In the genomic region with DNA sequence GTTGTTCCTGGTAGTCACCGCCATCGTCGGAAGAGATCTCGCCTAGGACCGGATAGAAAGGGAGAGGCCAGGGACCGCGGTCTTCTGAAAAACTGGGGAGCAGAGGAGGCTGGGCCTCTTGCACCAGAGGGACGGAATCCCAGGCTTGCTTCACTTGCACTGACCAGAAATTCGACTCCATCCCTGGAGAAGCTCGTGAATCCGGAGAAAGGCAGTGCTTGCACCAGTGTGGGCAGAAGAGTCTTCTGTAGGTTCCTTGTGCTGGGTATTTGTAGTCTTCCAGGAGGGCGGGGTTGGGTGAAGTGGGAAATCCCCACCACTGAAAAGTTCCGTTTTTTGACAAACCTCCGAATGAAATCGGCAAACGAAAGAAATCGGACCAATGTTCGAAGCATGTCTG, we compare ENCODE assay signal across 24 mouse cellular contexts. TPM values are rescaled to one million over a fixed set of nuclear protein-coding genes. Genes with fewer than 3 reads are reported as not detected.
DNase-seq lines count a peak whose midpoint lies in the region; ATAC-seq and TF ChIP-seq lines count a peak whose summit lies in the region.
"Not testable (repeated sequence)": the region's sequence is repeated elsewhere in the genome, so short reads cannot be mapped to it uniquely, and the experiment has no call there.
"Had no signal": no experiment of that assay in that cellular context is flagged by ENCODE, and none has a peak within 500 bp of the region (broad histone marks: within the 10 kb centered on the region; RNA-seq: fewer than 3 reads in every experiment).

No protein-coding gene starts in this region.

- WGBS in heart, adult 2 months, result 0% methylated on average over 11 of the region's 18 CpGs
- 2% methylated on average over 11 of the region's 18 CpGs for WGBS in neural tube, embryonic 11.5 days

- not testable (repeated sequence) for TF ChIP-seq POLR2A in heart, adult 2 months (IDR thresholded peaks at IDR 0.05; ENCODE audit: insufficient read depth, low read depth, low read length)

- TF ChIP-seq CTCF in heart, adult 2 months (IDR thresholded peaks at IDR 0.05), result not testable (repeated sequence)

- H3K4me3 ChIP-seq in heart, adult 2 months; neural tube, embryonic 11.5 days (ENCODE audit: low read depth, low read length): not testable (repeated sequence)

- peak; percentile 1 to 4 for DNase-seq in cerebellum, adult 18-20 months
- DNase-seq in cerebellum, postnatal 25 days, result peak; percentile 8 to 41
- DNase-seq in heart, adult 2 months, result peak; percentile 4 to 26
- DNase-seq in kidney, postnatal 10 days, result peak; percentile 5
- not testable (repeated sequence) for DNase-seq in neural tube, embryonic 11.5 days (ENCODE audit: low spot score)
- DNase-seq in testis, postnatal 10 days (ENCODE audit: low spot score), result peak; percentile 39

- H3K4me2 ChIP-seq in neural tube, embryonic 11.5 days (ENCODE audit: low read depth), result not testable (repeated sequence)

- intact Hi-C loops in heart, adult 2 months (cut with DNase I), result not testable (repeated sequence)

- H3K4me1 ChIP-seq in heart, adult 2 months (ENCODE audit: control insufficient read depth, insufficient read depth, low read length); neural tube, embryonic 11.5 days (ENCODE audit: control insufficient read depth, insufficient read depth, low read length): not testable (repeated sequence)

- H3K36me3 ChIP-seq in heart, adult 2 months (ENCODE audit: control insufficient read depth, insufficient read depth, low read length); neural tube, embryonic 11.5 days (ENCODE audit: control insufficient read depth, insufficient read depth, low read length): not testable (repeated sequence)

- not testable (repeated sequence) for H3K9ac ChIP-seq in heart, adult 2 months (ENCODE audit: low read depth, low read length); neural tube, embryonic 11.5 days (ENCODE audit: low read length)

- H3K27me3 ChIP-seq in heart, adult 2 months (ENCODE audit: control insufficient read depth, insufficient read depth, low read length), result not testable (repeated sequence)
- H3K27me3 ChIP-seq in neural tube, embryonic 11.5 days (ENCODE audit: control insufficient read depth, insufficient read depth, low read length), result peaks cover 20% of the 10 kb centered on the region

- peak; percentile 21 for ATAC-seq in megakaryocyte, adult 5-6 weeks (ENCODE audit: poor library complexity, severe bottlenecking)
- ATAC-seq in neural tube, embryonic 11.5 days (ENCODE audit: insufficient read depth, low FRiP score, low TSS enrichment), result peak; percentile 31; the same call in 1 of the 2 replicates

- not testable (repeated sequence) for H3K27ac ChIP-seq in heart, adult 2 months; neural tube, embryonic 11.5 days (ENCODE audit: low read depth, low read length)

- not testable (repeated sequence) for H3K79me2 ChIP-seq in heart, adult 2 months (replicated peaks; ENCODE audit: control insufficient read depth, insufficient read depth, low read length)

- TF ChIP-seq EP300 in heart, adult 2 months (IDR thresholded peaks at IDR 0.05; ENCODE audit: insufficient read depth, low read depth, low read length), result not testable (repeated sequence)

- H3K9me3 ChIP-seq in neural tube, embryonic 11.5 days (ENCODE audit: control insufficient read depth, low read length), result not testable (repeated sequence)

RNA-seq across cellular contexts. Expression of a gene that starts 8.3 kb away (rescaled TPM):
- not detected for total RNA-seq in heart, adult 2 months (2021)
- not detected in 2 replicates for polyA plus RNA-seq in heart, adult 2 months (2012; rRNA removed)
- not detected in 2 replicates for total RNA-seq in megakaryocyte, adult 5-6 weeks (2015)
- 0.49 TPM in 1 of 2 replicates, not detected in the other for total RNA-seq in megakaryocyte, adult 5-6 weeks (2017)
- not detected in 2 replicates for polyA plus RNA-seq in neural tube, embryonic 11.5 days (2014; fragmentation: Nextera tagmentation; extraction: Ambion mirVana)
- total RNA-seq: adrenal gland, adult 18-20 months; adrenal gland, postnatal 14 days; gastrocnemius, adult 18-20 months; gastrocnemius, postnatal 25 days; granulocyte monocyte progenitor cell, adult 5-6 weeks; heart, postnatal 10 days; hematopoietic stem cell, adult 5-6 weeks had no signal
- polyA plus RNA-seq: activated CD4-positive, CD25-positive, alpha-beta regulatory T cell, adult 4 months; C2C12; embryonic facial prominence, embryonic 13.5 days; forebrain, embryonic 12.5 days; forebrain, embryonic 16.5 days; frontal cortex, adult 2 months; heart, embryonic 10.5 days; heart, embryonic 14.5 days; hindbrain, embryonic 14.5 days; Patski had no signal

RNA-seq across cellular contexts. Expression of a gene that starts 16.8 kb away (rescaled TPM):
- under 1 TPM in 1 of 2 experiments, not detected in 1; 0.23 TPM for total RNA-seq in heart, adult 2 months (2021)
- polyA plus RNA-seq in heart, adult 2 months (2012; rRNA removed), result 0.29 and 0.67 TPM in 2 replicates
- total RNA-seq in megakaryocyte, adult 5-6 weeks (2015), result 248 and 273 TPM in 2 replicates
- 152 and 161 TPM in 2 replicates for total RNA-seq in megakaryocyte, adult 5-6 weeks (2017)
- not detected in 2 replicates for polyA plus RNA-seq in neural tube, embryonic 11.5 days (2014; fragmentation: Nextera tagmentation; extraction: Ambion mirVana)
- total RNA-seq: heart, postnatal 10 days had no signal
- polyA plus RNA-seq: C2C12; embryonic facial prominence, embryonic 13.5 days; forebrain, embryonic 12.5 days; forebrain, embryonic 16.5 days; heart, embryonic 10.5 days; heart, embryonic 14.5 days; hindbrain, embryonic 14.5 days had no signal

Comparison
In these comparisons a context has a peak if more than half of its experiments do, and no peak if none do; other contexts are left out.
1. RNA of a gene that starts 16.8 kb away (total RNA-seq): 152 to 273 TPM in megakaryocyte, adult 5-6 weeks; 0.23 TPM in heart, adult 2 months; every median in the first group is over 100 times any median in the second.